Mouse (Mus musculus) C2C12 (cell line): Measurements from ENCODE around the gene Golt1b.

Experiments used
- CEBPB ChIP-seq: IDR thresholded peaks from one replicate; pipeline ENCODE4 v1.6.1; 2011; ENCODE audit warnings: low read depth, mild to moderate bottlenecking, control low read depth, moderate library complexity
- CTCF ChIP-seq: IDR thresholded peaks from one replicate; pipeline ENCODE4 v1.5.1; 2011; ENCODE audit not compliant: control insufficient read depth, insufficient read depth, insufficient read length
- FOSL1 ChIP-seq: IDR thresholded peaks from one replicate; pipeline ENCODE4 v1.8.0; 2011; ENCODE audit warnings: mild to moderate bottlenecking, low read length; ENCODE audit not compliant: poor library complexity, insufficient read depth, severe bottlenecking
- MAX ChIP-seq: IDR thresholded peaks from one replicate; pipeline ENCODE4 v1.6.1; 2011; ENCODE audit warnings: mild to moderate bottlenecking, control low read depth
- MYOD1 ChIP-seq: IDR thresholded peaks from one replicate; pipeline ENCODE4 v1.6.1; 2011; ENCODE audit warnings: low read depth; ENCODE audit not compliant: control insufficient read depth, insufficient read length
- MYOG ChIP-seq: IDR thresholded peaks from one replicate; pipeline ENCODE4 v1.6.1; 2011; ENCODE audit not compliant: control insufficient read depth, insufficient read length; ENCODE audit errors: extremely low read depth
- USF1 ChIP-seq: IDR thresholded peaks from one replicate; pipeline ENCODE4 v1.6.1; 2011; ENCODE audit warnings: low read depth, mild to moderate bottlenecking, control low read depth, moderate library complexity

- TF ChIP-seq CTCF (no peak), FOSL1 (no peak), CEBPB (no peak), MAX (no peak), USF1 (no peak), MYOD1 (no peak), MYOG (no peak)
Measured at GRCm38 (mm10) chr6:142379961-142380360, 7.1 kb upstream of the Golt1b start.
